Mouse (Mus musculus) liver, embryonic 14.5 days (tissue): ENCODE results near the gene Slc30a9. TPM values are rescaled to one million over a fixed set of nuclear protein-coding genes. Genes with fewer than 3 reads are reported as not detected.

Source experiments
- ATAC-seq: fragments of 200-750 bp; cut with Nextera tagmentation; 2 replicates; pipeline ENCODE4 v1.8.0; 2017; ENCODE audit warnings: moderate number of reproducible peaks, mild to moderate bottlenecking, moderate library complexity; ENCODE audit not compliant: insufficient read depth
- DNase-seq, 3 experiments: peaks; one replicate each; pipeline ENCODE4 v3.0.0-alpha.2; 2012 to 2013; ENCODE audit warnings: low read depth in 3 of 3, low spot score in 3 of 3
- H3K27ac ChIP-seq: fragments of 300-500 bp; sonication (generic); 2 replicates; pipeline ENCODE4 v1.5.1; 2014; ENCODE audit warnings: moderate library complexity, mild to moderate bottlenecking, control low read depth, inconsistent platforms
- H3K27me3 ChIP-seq: fragments of 300-500 bp; sonication (generic); 2 replicates; pipeline ENCODE4 v1.6.1; 2014; ENCODE audit warnings: mild to moderate bottlenecking, low read length, moderate library complexity; ENCODE audit not compliant: control insufficient read depth, insufficient read depth
- H3K36me3 ChIP-seq: fragments of 300-500 bp; sonication (generic); replicated peaks from 2 replicates; pipeline ENCODE4 v1.6.1; 2014; ENCODE audit warnings: low read depth; ENCODE audit not compliant: control insufficient read depth, insufficient read depth
- H3K4me1 ChIP-seq, 2 experiments: fragments of 200-500 bp in 1 of 2; fragments of 300-500 bp in 1 of 2; sonication (generic) in 1 of 2; replicated peaks; 2 replicates each; pipeline ENCODE4 v1.6.1; 2012 to 2014; ENCODE audit warnings: antibody characterized with exemption in 1 of 2, inconsistent platforms in 1 of 2, low read length in 1 of 2; ENCODE audit not compliant: control insufficient read depth in 2 of 2, insufficient read depth in 2 of 2
- H3K4me2 ChIP-seq: fragments of 300-500 bp; sonication (generic); 2 replicates; pipeline ENCODE4 v1.6.1; 2014; ENCODE audit warnings: low read depth, mild to moderate bottlenecking, control low read depth, moderate library complexity
- H3K4me3 ChIP-seq, 2 experiments: fragments of 200-500 bp in 1 of 2; fragments of 300-500 bp in 1 of 2; sonication (generic) in 1 of 2; 2 replicates each; pipeline ENCODE4 v1.5.1; 2012 to 2014; ENCODE audit warnings: low read depth in 2 of 2, low read length in 2 of 2, mild to moderate bottlenecking in 2 of 2, control low read depth in 1 of 2, inconsistent platforms in 1 of 2, moderate library complexity in 1 of 2; ENCODE audit not compliant: insufficient read depth in 1 of 2
- H3K9ac ChIP-seq: fragments of 300-500 bp; sonication (generic); replicated peaks from 2 replicates; pipeline ENCODE4 v1.6.1; 2014; ENCODE audit warnings: mild to moderate bottlenecking, control low read depth, moderate library complexity
- H3K9me3 ChIP-seq: fragments of 300-500 bp; sonication (generic); 2 replicates; pipeline ENCODE4 v1.6.1; 2016; ENCODE audit warnings: low read length, mixed read lengths; ENCODE audit not compliant: control insufficient read depth
- CTCF ChIP-seq: IDR thresholded peaks from 2 replicates; pipeline ENCODE4 v1.5.1; 2016; ENCODE audit warnings: antibody characterized with exemption, low read depth, control low read depth
- EP300 ChIP-seq: IDR thresholded peaks from 2 replicates; pipeline ENCODE4 v1.6.1; 2016; ENCODE audit warnings: antibody characterized with exemption, low read depth
- WGBS: fragments of 180-500 bp; shearing (Covaris S2); extraction: QIAGEN DNeasy Blood & Tissue Kit; methylation state at CpG from one replicate; pipeline ENCODE4 v1.1.7; 2014; ENCODE audit not compliant: insufficient replicate concordance; 5-methylcytosine and 5-hydroxymethylcytosine counted together
- polyA plus RNA-seq, 2 experiments: library from polyadenylated mRNA; depleted of rRNA in 1 of 2; stranded (reverse) in 1 of 2; unstranded in 1 of 2; fragments of >200 nt; fragmentation: Nextera tagmentation in 1 of 2; extraction: Ambion mirVana in 1 of 2; gene quantifications; 2 replicates each; pipeline versions ENCODE4 v1.2.1 to v1.2.3; 2012 to 2014

Gene Slc30a9
- polyA plus RNA-seq, 2 experiments = 15.8 to 70.2 TPM

- ATAC-seq = no peak
- H3K4me2 ChIP-seq = no peak overlapping the region
These were observed 6.8 kb upstream of the Slc30a9 start for GRCm38 (mm10) chr5:67299847-67300412.

GRCm38 (mm10) chr5:67300926-67301597 is 5.7 kb upstream of the Slc30a9 start:
- Histone ChIP-seq H3K36me3 (peaks cover 5% of the 10 kb centered on the region), H3K4me3 (no peak overlapping the region), H3K4me1 (peaks cover 4 to 9% of the 10 kb centered on the region in 2 experiments; a peak in 3 of 4 replicates), H3K4me2 (no peak overlapping the region), H3K9ac (no peak overlapping the region), H3K27me3 (no peaks in the 10 kb centered on the region), H3K9me3 (no peaks in the 10 kb centered on the region), H3K27ac (no peak overlapping the region)
- ATAC-seq = no peak
- TF ChIP-seq CTCF = no peak
- no peak for TF ChIP-seq EP300
- 84% methylated on average over 8 of the region's 8 CpGs for WGBS
- no peak for DNase-seq

More at GRCm38 (mm10) chr5:67299847-67300412, 6.8 kb upstream of the Slc30a9 start:
- Histone ChIP-seq H3K36me3 (peaks cover 5% of the 10 kb centered on the region), H3K27ac (no peak overlapping the region), H3K9me3 (no peaks in the 10 kb centered on the region), H3K9ac (no peak overlapping the region; the same call in 1 of the 2 replicates), H3K27me3 (no peaks in the 10 kb centered on the region), H3K4me3 (no peak overlapping the region), H3K4me1 (peaks cover 7 to 16% of the 10 kb centered on the region in 2 experiments)
- TF ChIP-seq CTCF = no peak
- TF ChIP-seq EP300 = no peak
- DNase-seq = no peak
- WGBS = 76% methylated on average over 6 of the region's 6 CpGs

- Histone ChIP-seq H3K27me3 (no peaks in the 10 kb centered on the region), H3K9me3 (no peaks in the 10 kb centered on the region), H3K4me2 (no peak overlapping the region), H3K9ac (no peak overlapping the region), H3K27ac (no peak overlapping the region), H3K36me3 (no peaks in the 10 kb centered on the region; the same call in 1 of the 2 replicates), H3K4me3 (no peak overlapping the region), H3K4me1 (peaks cover 4 to 9% of the 10 kb centered on the region in 2 experiments; a peak in 3 of 4 replicates)
- DNase-seq (no peak), ATAC-seq (no peak)
- TF ChIP-seq CTCF (no peak), EP300 (no peak)
- 51% methylated on average over 8 of the region's 8 CpGs for WGBS
These were observed 4.9 kb upstream of the Slc30a9 start for GRCm38 (mm10) chr5:67301722-67302331.

GRCm38 (mm10) chr5:67303816-67304215 is 2.9 kb upstream of the Slc30a9 start:
- TF ChIP-seq CTCF (no peak), EP300 (no peak)
- Histone ChIP-seq H3K9me3 (no peaks in the 10 kb centered on the region), H3K27me3 (no peaks in the 10 kb centered on the region), H3K4me3 (no peak overlapping the region), H3K27ac (no peak overlapping the region), H3K4me2 (no peak overlapping the region), H3K4me1 (peaks cover 14% of the 10 kb centered on the region in 2 experiments; a peak in 3 of 4 replicates), H3K36me3 (peaks cover 3% of the 10 kb centered on the region), H3K9ac (no peak overlapping the region)
- no peak for DNase-seq
- 57% methylated on average over 1 of the region's 1 CpGs for WGBS
- ATAC-seq = no peak
